Comparison of ENCODE assay signal across 17 mouse cellular contexts in the genomic region with DNA sequence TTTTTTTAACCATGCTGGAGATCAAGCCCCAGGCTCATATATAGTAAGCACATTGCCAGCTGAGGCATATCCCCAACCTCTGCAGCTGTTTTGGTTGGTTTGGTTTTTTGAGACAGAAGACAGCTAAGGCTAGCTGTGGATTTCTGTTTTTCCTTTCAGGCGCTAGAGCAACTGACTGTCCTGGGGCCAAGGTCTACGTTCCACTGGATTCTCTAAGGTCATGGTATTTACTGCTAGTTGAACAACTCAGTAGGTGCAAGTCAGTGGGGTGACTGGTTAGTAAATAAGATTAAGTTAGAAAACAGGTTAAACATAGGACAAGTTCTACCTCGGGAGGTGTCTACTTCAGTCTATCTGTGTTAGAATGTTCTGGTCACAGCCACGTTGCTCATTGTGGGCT. TPM values are rescaled to one million over a fixed set of nuclear protein-coding genes. Genes with fewer than 3 reads are reported as not detected.
A peak's percentile ranks its signal among the peaks of the same experiment; 100 is the strongest.
DNase-seq lines count a peak whose midpoint lies in the region; ATAC-seq lines count a peak whose summit lies in the region.
"Had no signal": no experiment of that assay in that cellular context is flagged by ENCODE, and none has a peak within 500 bp of the region (broad histone marks: within the 10 kb centered on the region; RNA-seq: fewer than 3 reads in every experiment).

No protein-coding gene starts in this region.

- H3K9me3 ChIP-seq in embryonic facial prominence, embryonic 11.5 days (replicated peaks; ENCODE audit: control insufficient read depth, low read length): no peaks in the 10 kb centered on the region
- H3K9me3 ChIP-seq in embryonic facial prominence, embryonic 10.5 days: no peaks in the 10 kb centered on the region
- no peaks in the 10 kb centered on the region for H3K9me3 ChIP-seq in intestine, embryonic 14.5 days (ENCODE audit: control insufficient read depth, low read length)
- no peaks in the 10 kb centered on the region for H3K9me3 ChIP-seq in intestine, embryonic 16.5 days (ENCODE audit: control insufficient read depth, low read length)
- H3K9me3 ChIP-seq in liver, embryonic 16.5 days (replicated peaks; ENCODE audit: control insufficient read depth, low read length): no peaks in the 10 kb centered on the region
- no peaks in the 10 kb centered on the region for H3K9me3 ChIP-seq in liver, embryonic 12.5 days (replicated peaks)
- H3K9me3 ChIP-seq: embryonic facial prominence, embryonic 13.5 days; forebrain, embryonic 12.5 days; heart, embryonic 15.5 days; hindbrain, embryonic 10.5 days had no signal

- no peak for DNase-seq in embryonic facial prominence, embryonic 11.5 days (ENCODE audit: low spot score)
- no peak for DNase-seq in embryonic facial prominence, embryonic 10.5 days (ENCODE audit: low spot score)
- DNase-seq in intestine, embryonic 14.5 days (ENCODE audit: low spot score): no peak
- peak; percentile 67 for DNase-seq in kidney, adult 9 months
- no peak for DNase-seq in kidney, postnatal 10 days

- 89% methylated on average over 4 of the region's 4 CpGs for WGBS in embryonic facial prominence, embryonic 11.5 days
- 90% methylated on average over 4 of the region's 4 CpGs for WGBS in embryonic facial prominence, embryonic 10.5 days
- 91% methylated on average over 4 of the region's 4 CpGs for WGBS in intestine, embryonic 14.5 days
- WGBS in intestine, embryonic 16.5 days: 89% methylated on average over 4 of the region's 4 CpGs
- 59% methylated on average over 4 of the region's 4 CpGs for WGBS in liver, embryonic 16.5 days (ENCODE audit: insufficient replicate concordance)
- 66% methylated on average over 4 of the region's 4 CpGs for WGBS in liver, embryonic 12.5 days (ENCODE audit: insufficient replicate concordance)

- H3K36me3 ChIP-seq in embryonic facial prominence, embryonic 11.5 days (replicated peaks; ENCODE audit: control insufficient read depth, insufficient read depth, low read depth, low read length): no peaks in the 10 kb centered on the region; the same call in 1 of the 2 replicates
- peaks cover 30% of the 10 kb centered on the region for H3K36me3 ChIP-seq in embryonic facial prominence, embryonic 10.5 days (replicated peaks)
- H3K36me3 ChIP-seq in intestine, embryonic 14.5 days (ENCODE audit: control insufficient read depth, insufficient read depth, low read length): peaks cover 25% of the 10 kb centered on the region
- H3K36me3 ChIP-seq in intestine, embryonic 16.5 days (ENCODE audit: control insufficient read depth, insufficient read depth, low read length): no peaks in the 10 kb centered on the region
- no peaks in the 10 kb centered on the region for H3K36me3 ChIP-seq in liver, embryonic 16.5 days (ENCODE audit: control insufficient read depth, insufficient read depth)
- 0 out of 2 replicates have a peak, but pooled peaks cover 4% of the 10 kb centered on the region for H3K36me3 ChIP-seq in liver, embryonic 12.5 days
- H3K36me3 ChIP-seq: heart, embryonic 15.5 days had no signal

- 0 out of 2 replicates have a peak, but pooled peaks have one; percentile 17 for ATAC-seq in embryonic facial prominence, embryonic 11.5 days (replicated peaks; ENCODE audit: insufficient number of reproducible peaks, low FRiP score, low TSS enrichment, low read depth)
- ATAC-seq in intestine, embryonic 14.5 days (replicated peaks; ENCODE audit: low FRiP score, low TSS enrichment, low read depth): no peak
- ATAC-seq in intestine, embryonic 16.5 days: no peak
- ATAC-seq in liver, embryonic 16.5 days (ENCODE audit: low read depth): 0 out of 2 replicates have a peak, but pooled peaks have one; percentile 25
- ATAC-seq in liver, embryonic 12.5 days: no peak

- no peak overlapping the region for H3K4me2 ChIP-seq in embryonic facial prominence, embryonic 11.5 days (ENCODE audit: low read depth, low read length)
- H3K4me2 ChIP-seq in intestine, embryonic 14.5 days (ENCODE audit: low read length): 0 out of 2 replicates have a peak overlapping the region, but pooled peaks have one; percentile 20
- H3K4me2 ChIP-seq in intestine, embryonic 16.5 days (ENCODE audit: low read depth, low read length): no peak overlapping the region
- H3K4me2 ChIP-seq in liver, embryonic 16.5 days (ENCODE audit: low read depth, low read length): 0 out of 2 replicates have a peak overlapping the region, but pooled peaks have one; percentile 24
- no peak overlapping the region for H3K4me2 ChIP-seq in liver, embryonic 12.5 days
- H3K4me2 ChIP-seq: embryonic facial prominence, embryonic 13.5 days; forebrain, embryonic 12.5 days; hindbrain, embryonic 14.5 days had no signal

- H3K27me3 ChIP-seq in embryonic facial prominence, embryonic 11.5 days (ENCODE audit: control insufficient read depth, insufficient read depth, low read length): no peaks in the 10 kb centered on the region
- H3K27me3 ChIP-seq in embryonic facial prominence, embryonic 10.5 days (replicated peaks; ENCODE audit: low read depth, poor library complexity, severe bottlenecking): no peaks in the 10 kb centered on the region
- no peaks in the 10 kb centered on the region for H3K27me3 ChIP-seq in intestine, embryonic 14.5 days (replicated peaks; ENCODE audit: control insufficient read depth, insufficient read depth, low read length)
- H3K27me3 ChIP-seq in intestine, embryonic 16.5 days (replicated peaks; ENCODE audit: control insufficient read depth, insufficient read depth, low read length): no peaks in the 10 kb centered on the region
- no peaks in the 10 kb centered on the region for H3K27me3 ChIP-seq in liver, embryonic 16.5 days (ENCODE audit: control insufficient read depth, insufficient read depth, low read depth, low read length)
- H3K27me3 ChIP-seq in liver, embryonic 12.5 days (replicated peaks): 0 out of 2 replicates have a peak, but pooled peaks cover 3% of the 10 kb centered on the region
- H3K27me3 ChIP-seq: embryonic facial prominence, embryonic 13.5 days; forebrain, embryonic 12.5 days; heart, embryonic 15.5 days had no signal

- no peak overlapping the region for H3K9ac ChIP-seq in embryonic facial prominence, embryonic 11.5 days (replicated peaks; ENCODE audit: low read length)
- H3K9ac ChIP-seq in intestine, embryonic 14.5 days (ENCODE audit: low read length): no peak overlapping the region
- H3K9ac ChIP-seq in intestine, embryonic 16.5 days (ENCODE audit: low read depth, low read length): no peak overlapping the region
- H3K9ac ChIP-seq in liver, embryonic 16.5 days (ENCODE audit: low read depth, low read length): no peak overlapping the region
- no peak overlapping the region for H3K9ac ChIP-seq in liver, embryonic 12.5 days
- H3K9ac ChIP-seq: embryonic facial prominence, embryonic 13.5 days; forebrain, embryonic 12.5 days; heart, embryonic 15.5 days; hindbrain, embryonic 14.5 days had no signal

- no peak overlapping the region for H3K27ac ChIP-seq in embryonic facial prominence, embryonic 11.5 days (replicated peaks; ENCODE audit: low read depth, low read length)
- no peak overlapping the region for H3K27ac ChIP-seq in embryonic facial prominence, embryonic 10.5 days (replicated peaks)
- no peak overlapping the region for H3K27ac ChIP-seq in intestine, embryonic 14.5 days (ENCODE audit: low read depth)
- H3K27ac ChIP-seq in intestine, embryonic 16.5 days (ENCODE audit: low read length): no peak overlapping the region
- H3K27ac ChIP-seq in liver, embryonic 16.5 days (ENCODE audit: low read length): no peak overlapping the region
- no peak overlapping the region for H3K27ac ChIP-seq in liver, embryonic 12.5 days
- H3K27ac ChIP-seq: embryonic facial prominence, embryonic 13.5 days; forebrain, embryonic 12.5 days; heart, adult 2 months; heart, embryonic 15.5 days; hindbrain, embryonic 10.5 days; hindbrain, embryonic 14.5 days had no signal

- H3K4me1 ChIP-seq in embryonic facial prominence, embryonic 11.5 days (ENCODE audit: control insufficient read depth, insufficient read depth, low read length): no peaks in the 10 kb centered on the region
- no peaks in the 10 kb centered on the region for H3K4me1 ChIP-seq in embryonic facial prominence, embryonic 10.5 days
- H3K4me1 ChIP-seq in intestine, embryonic 14.5 days (replicated peaks; ENCODE audit: control insufficient read depth, insufficient read depth, low read length): no peaks in the 10 kb centered on the region
- H3K4me1 ChIP-seq in intestine, embryonic 16.5 days (ENCODE audit: control insufficient read depth, insufficient read depth, low read length): no peaks in the 10 kb centered on the region
- H3K4me1 ChIP-seq in liver, embryonic 16.5 days (ENCODE audit: control insufficient read depth, low read depth, low read length): peaks cover 4% of the 10 kb centered on the region; the same call in 1 of the 2 replicates
- H3K4me1 ChIP-seq in liver, embryonic 12.5 days: 0 out of 2 replicates have a peak, but pooled peaks cover 3% of the 10 kb centered on the region
- H3K4me1 ChIP-seq: embryonic facial prominence, embryonic 13.5 days; forebrain, embryonic 12.5 days had no signal

- no peak overlapping the region for H3K4me3 ChIP-seq in embryonic facial prominence, embryonic 11.5 days (ENCODE audit: low read depth, low read length)
- no peak overlapping the region for H3K4me3 ChIP-seq in embryonic facial prominence, embryonic 10.5 days
- H3K4me3 ChIP-seq in intestine, embryonic 14.5 days (ENCODE audit: low read depth, low read length): no peak overlapping the region
- no peak overlapping the region for H3K4me3 ChIP-seq in intestine, embryonic 16.5 days (ENCODE audit: low read length)
- no peak overlapping the region for H3K4me3 ChIP-seq in liver, embryonic 16.5 days (ENCODE audit: low read depth, low read length)
- no peak overlapping the region for H3K4me3 ChIP-seq in liver, embryonic 12.5 days
- H3K4me3 ChIP-seq: embryonic facial prominence, embryonic 13.5 days; forebrain, embryonic 12.5 days; heart, adult 2 months; heart, embryonic 15.5 days; hindbrain, embryonic 10.5 days had no signal

RNA-seq across cellular contexts. Expression of gene Tcp11l1, which starts 27.2 kb away (rescaled TPM):
- polyA plus RNA-seq in embryonic facial prominence, embryonic 11.5 days (2014; fragmentation: Nextera tagmentation; extraction: Ambion mirVana): 62.5 and 63.1 TPM in 2 replicates
- polyA plus RNA-seq in embryonic facial prominence, embryonic 10.5 days (2016; fragmentation: Nextera tagmentation; extraction: Ambion mirVana): 48.5 and 52.2 TPM in 2 replicates
- 52.6 and 55.7 TPM in 2 replicates for polyA plus RNA-seq in intestine, embryonic 14.5 days (2014; fragmentation: Nextera tagmentation; extraction: Ambion mirVana)
- 21.8 and 24.5 TPM in 2 replicates for polyA plus RNA-seq in intestine, embryonic 16.5 days (2015; fragmentation: Nextera tagmentation; extraction: Ambion mirVana)
- polyA plus RNA-seq in liver, embryonic 16.5 days (2015; fragmentation: Nextera tagmentation; extraction: Ambion mirVana): 4.3 and 4.6 TPM in 2 replicates
- 11.0 and 12.2 TPM in 2 replicates for polyA plus RNA-seq in liver, embryonic 12.5 days (2016; fragmentation: Nextera tagmentation; extraction: Ambion mirVana)

RNA-seq across cellular contexts. Expression of gene Pin1rt1, which starts 31.4 kb away (rescaled TPM):
- 0.18 TPM in 1 of 2 replicates, not detected in the other for polyA plus RNA-seq in embryonic facial prominence, embryonic 11.5 days (2014; fragmentation: Nextera tagmentation; extraction: Ambion mirVana)
- polyA plus RNA-seq in embryonic facial prominence, embryonic 10.5 days (2016; fragmentation: Nextera tagmentation; extraction: Ambion mirVana): 0.16 TPM in 1 of 2 replicates, not detected in the other
- polyA plus RNA-seq in intestine, embryonic 14.5 days (2014; fragmentation: Nextera tagmentation; extraction: Ambion mirVana): 0.15 and 0.20 TPM in 2 replicates
- polyA plus RNA-seq in intestine, embryonic 16.5 days (2015; fragmentation: Nextera tagmentation; extraction: Ambion mirVana): not detected in 2 replicates
- polyA plus RNA-seq in liver, embryonic 16.5 days (2015; fragmentation: Nextera tagmentation; extraction: Ambion mirVana): not detected in 2 replicates
- not detected in 2 replicates for polyA plus RNA-seq in liver, embryonic 12.5 days (2016; fragmentation: Nextera tagmentation; extraction: Ambion mirVana)
- polyA plus RNA-seq: brain, embryonic 14.5 days; C2C12; embryonic facial prominence, embryonic 13.5 days; forebrain, embryonic 12.5 days; frontal cortex, adult 2 months; heart, adult 2 months; heart, embryonic 15.5 days; hindbrain, embryonic 10.5 days; hindbrain, embryonic 14.5 days had no signal

RNA-seq across cellular contexts. Expression of gene Depdc7, which starts 57.9 kb away (rescaled TPM):
- polyA plus RNA-seq in embryonic facial prominence, embryonic 11.5 days (2014; fragmentation: Nextera tagmentation; extraction: Ambion mirVana): 4.4 and 5.1 TPM in 2 replicates
- polyA plus RNA-seq in embryonic facial prominence, embryonic 10.5 days (2016; fragmentation: Nextera tagmentation; extraction: Ambion mirVana): 2.5 and 2.8 TPM in 2 replicates
- polyA plus RNA-seq in intestine, embryonic 14.5 days (2014; fragmentation: Nextera tagmentation; extraction: Ambion mirVana): 17.8 and 19.5 TPM in 2 replicates
- polyA plus RNA-seq in intestine, embryonic 16.5 days (2015; fragmentation: Nextera tagmentation; extraction: Ambion mirVana): 44.7 and 46.7 TPM in 2 replicates
- polyA plus RNA-seq in liver, embryonic 16.5 days (2015; fragmentation: Nextera tagmentation; extraction: Ambion mirVana): 13.0 and 14.0 TPM in 2 replicates
- 9.3 and 10.7 TPM in 2 replicates for polyA plus RNA-seq in liver, embryonic 12.5 days (2016; fragmentation: Nextera tagmentation; extraction: Ambion mirVana)

Comparison
In these comparisons a context has a peak if more than half of its experiments do, and no peak if none do; other contexts are left out.
1. ATAC-seq: peak in embryonic facial prominence, embryonic 11.5 days (single experiment) and liver, embryonic 16.5 days (single experiment); none in intestine, embryonic 14.5 days (single experiment), intestine, embryonic 16.5 days (single experiment) and liver, embryonic 12.5 days (single experiment).
2. H3K4me2 ChIP-seq: peak in intestine, embryonic 14.5 days (single experiment) and liver, embryonic 16.5 days (single experiment); none in embryonic facial prominence, embryonic 11.5 days (single experiment), intestine, embryonic 16.5 days (single experiment) and liver, embryonic 12.5 days (single experiment).